Mouse (Mus musculus): ENCODE results near the gene Rbm19. TPM values are rescaled to one million over a fixed set of nuclear protein-coding genes. Genes with fewer than 3 reads are reported as not detected.
"Not testable (repeated sequence)": the region's sequence is repeated elsewhere in the genome, so short reads cannot be mapped to it uniquely, and the experiment has no call there.

The Rbm19 gene
- polyA plus RNA-seq, 1 experiment, result 15.3 TPM

DNA sequence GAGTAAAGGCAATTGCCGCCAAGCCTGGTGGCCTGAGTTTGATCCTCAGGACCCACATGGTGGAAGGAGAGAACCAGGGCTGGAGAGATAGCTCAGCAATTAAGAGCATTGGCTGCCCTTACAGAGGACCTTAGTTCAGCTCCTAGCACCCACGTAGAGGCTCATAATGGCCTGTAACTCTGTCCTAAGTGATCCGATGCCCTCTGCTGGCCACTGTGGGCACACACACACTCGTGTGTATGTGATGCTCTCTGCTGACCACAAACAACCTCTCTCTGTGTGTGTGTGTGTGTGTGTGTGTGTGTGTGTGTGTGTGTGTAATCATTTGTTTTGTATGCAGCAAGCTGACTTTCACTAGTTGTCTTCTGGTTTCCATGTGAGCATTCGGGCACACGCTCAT is 15.5 kb upstream of the Rbm19 start:
- Histone ChIP-seq H3K4me1 (ENCODE audit: control insufficient read depth, insufficient read depth, low read length) (no peaks in the 10 kb centered on the region), H3K4me3 (replicated peaks; ENCODE audit: insufficient read depth, low read depth, low read length) (no peak overlapping the region), H3K27me3 (ENCODE audit: control insufficient read depth, insufficient read depth, low read length) (no peaks in the 10 kb centered on the region), H3K27ac (ENCODE audit: insufficient read depth, low read length) (no peak overlapping the region)
- no peak for TF ChIP-seq CTCF (IDR thresholded peaks at IDR 0.05; ENCODE audit: borderline replicate concordance, insufficient read depth, low read depth, low read length)
- TF ChIP-seq POLR2A (IDR thresholded peaks at IDR 0.05; ENCODE audit: borderline replicate concordance, insufficient read depth, low read length), result no peak
- WGBS, result 86% methylated on average over 6 of the region's 6 CpGs
- DNase-seq, result no peak

DNA sequence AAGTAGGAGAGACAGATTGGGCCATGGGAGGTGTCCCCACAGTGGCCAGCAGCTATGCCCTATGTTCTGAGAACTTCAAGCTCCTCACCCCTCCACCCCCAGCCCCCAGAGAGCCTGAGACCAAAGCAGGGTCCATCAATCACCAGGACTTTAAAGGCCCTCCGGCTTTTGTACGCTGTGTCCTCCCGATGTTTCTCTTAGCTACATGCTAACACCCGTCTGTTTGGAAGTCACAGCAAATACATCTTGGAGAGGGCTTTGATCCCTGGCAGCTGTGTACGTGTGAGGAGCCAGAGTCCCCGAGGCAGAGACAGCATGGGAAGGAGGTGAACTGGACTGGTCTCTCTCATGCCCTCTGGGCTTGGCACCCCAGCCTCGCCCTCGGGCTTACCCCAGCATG is 14.2 kb upstream of the Rbm19 start:
- TF ChIP-seq CTCF (IDR thresholded peaks at IDR 0.05; ENCODE audit: borderline replicate concordance, insufficient read depth, low read depth, low read length) (no peak), POLR2A (IDR thresholded peaks at IDR 0.05; ENCODE audit: borderline replicate concordance, insufficient read depth, low read length) (no peak)
- no peaks in the 10 kb centered on the region for H3K4me1 ChIP-seq (ENCODE audit: control insufficient read depth, insufficient read depth, low read length)
- no peaks in the 10 kb centered on the region for H3K27me3 ChIP-seq (ENCODE audit: control insufficient read depth, insufficient read depth, low read length)
- no peak for DNase-seq
- no peak overlapping the region for H3K4me3 ChIP-seq (replicated peaks; ENCODE audit: insufficient read depth, low read depth, low read length)
- WGBS, result 87% methylated on average over 8 of the region's 8 CpGs
- no peak overlapping the region for H3K27ac ChIP-seq (ENCODE audit: insufficient read depth, low read length)

DNA sequence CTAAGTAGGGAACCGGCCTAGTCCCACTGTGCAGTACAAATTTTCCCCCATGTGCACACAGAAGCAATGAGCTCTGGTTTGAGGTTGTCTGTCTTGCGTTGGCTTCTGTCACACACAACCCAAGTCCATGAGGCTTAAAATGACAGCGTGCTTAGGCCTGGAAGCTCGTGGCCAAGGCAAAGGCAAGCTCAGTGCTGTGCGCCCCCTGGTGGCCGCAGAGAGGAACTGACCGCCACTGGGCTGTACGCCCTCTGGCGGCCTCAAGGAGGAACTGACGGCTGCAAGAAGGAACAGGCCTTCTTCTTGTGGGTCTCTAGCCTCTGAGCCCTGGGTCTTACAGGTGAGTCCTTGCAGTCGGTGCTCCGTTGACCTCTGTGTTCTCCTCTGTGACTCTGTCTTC is 13.5 kb upstream of the Rbm19 start:
- no peaks in the 10 kb centered on the region for H3K27me3 ChIP-seq (ENCODE audit: control insufficient read depth, insufficient read depth, low read length)
- no peak overlapping the region for H3K4me3 ChIP-seq (replicated peaks; ENCODE audit: insufficient read depth, low read depth, low read length)
- H3K4me1 ChIP-seq (ENCODE audit: control insufficient read depth, insufficient read depth, low read length), result no peaks in the 10 kb centered on the region
- DNase-seq, result no peak
- TF ChIP-seq CTCF (IDR thresholded peaks at IDR 0.05; ENCODE audit: borderline replicate concordance, insufficient read depth, low read depth, low read length) (peak; percentile 99), POLR2A (IDR thresholded peaks at IDR 0.05; ENCODE audit: borderline replicate concordance, insufficient read depth, low read length) (no peak)
- H3K27ac ChIP-seq (ENCODE audit: insufficient read depth, low read length), result no peak overlapping the region
- 18% methylated on average over 12 of the region's 12 CpGs for WGBS

DNA sequence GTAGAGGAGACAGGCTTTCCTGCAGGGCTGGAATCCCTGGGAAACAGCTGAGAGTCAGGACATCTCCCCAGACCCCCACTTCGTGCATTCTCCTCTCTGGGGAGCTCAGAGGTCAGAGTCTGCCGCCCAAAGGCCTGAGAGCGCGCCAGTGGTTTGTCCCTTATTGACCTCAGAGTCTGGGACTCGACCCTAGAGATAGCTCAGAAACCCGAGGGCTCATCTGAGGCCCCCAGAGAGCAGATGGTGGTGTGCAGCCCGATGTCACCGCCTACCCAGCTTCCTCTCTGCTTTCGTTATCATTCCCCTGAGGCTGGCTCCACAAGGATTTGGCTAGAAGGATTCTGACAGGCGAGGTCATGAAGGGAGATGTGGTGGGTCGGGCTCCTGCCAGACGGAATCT is 12.8 kb upstream of the Rbm19 start:
- 64% methylated on average over 12 of the region's 12 CpGs for WGBS
- Histone ChIP-seq H3K27ac (ENCODE audit: insufficient read depth, low read length) (no peak overlapping the region), H3K4me3 (replicated peaks; ENCODE audit: insufficient read depth, low read depth, low read length) (no peak overlapping the region), H3K27me3 (ENCODE audit: control insufficient read depth, insufficient read depth, low read length) (no peaks in the 10 kb centered on the region), H3K4me1 (ENCODE audit: control insufficient read depth, insufficient read depth, low read length) (no peaks in the 10 kb centered on the region)
- TF ChIP-seq POLR2A (IDR thresholded peaks at IDR 0.05; ENCODE audit: borderline replicate concordance, insufficient read depth, low read length) (no peak), CTCF (IDR thresholded peaks at IDR 0.05; ENCODE audit: borderline replicate concordance, insufficient read depth, low read depth, low read length) (no peak)
- no peak for DNase-seq

DNA sequence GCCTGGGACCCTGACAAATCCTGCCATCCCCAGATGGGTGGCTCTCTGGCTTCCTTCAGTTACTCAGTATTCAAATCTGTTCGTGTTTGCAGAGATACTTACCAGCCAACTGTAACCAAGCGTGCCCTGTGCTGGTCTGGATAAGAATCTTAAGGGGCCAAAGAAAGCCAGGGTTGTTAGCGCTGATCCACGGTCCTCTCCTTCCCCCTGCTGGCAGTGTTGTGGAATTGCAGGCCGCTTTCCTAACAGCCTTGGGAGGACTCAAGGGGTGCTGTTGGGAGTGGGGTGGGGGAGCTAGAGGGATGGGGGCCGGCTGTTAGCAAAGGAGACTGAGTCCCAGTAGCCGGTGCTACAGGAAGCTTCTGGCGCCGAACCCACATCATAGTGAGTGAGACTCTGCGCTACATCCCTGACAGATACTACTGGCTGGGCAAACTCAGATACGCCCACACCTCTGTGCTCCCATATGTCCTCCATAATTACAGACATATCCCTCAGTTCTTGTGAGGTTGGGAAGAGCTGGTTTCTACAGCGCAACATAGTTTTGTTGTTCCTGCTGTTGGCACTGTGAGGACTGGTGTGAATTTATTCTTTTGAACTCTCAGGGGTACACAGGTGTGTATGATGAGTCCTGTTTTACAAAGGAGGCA is 9.7 kb upstream of the Rbm19 start:
- 30% methylated on average over 12 of the region's 12 CpGs for WGBS
- Histone ChIP-seq H3K4me3 (replicated peaks; ENCODE audit: insufficient read depth, low read depth, low read length) (no peak overlapping the region), H3K4me1 (ENCODE audit: control insufficient read depth, insufficient read depth, low read length) (no peaks in the 10 kb centered on the region), H3K27ac (ENCODE audit: insufficient read depth, low read length) (no peak overlapping the region), H3K27me3 (ENCODE audit: control insufficient read depth, insufficient read depth, low read length) (no peaks in the 10 kb centered on the region)
- TF ChIP-seq POLR2A (IDR thresholded peaks at IDR 0.05; ENCODE audit: borderline replicate concordance, insufficient read depth, low read length) (no peak), CTCF (IDR thresholded peaks at IDR 0.05; ENCODE audit: borderline replicate concordance, insufficient read depth, low read depth, low read length) (peak; percentile 68)
- DNase-seq, result no peak

DNA sequence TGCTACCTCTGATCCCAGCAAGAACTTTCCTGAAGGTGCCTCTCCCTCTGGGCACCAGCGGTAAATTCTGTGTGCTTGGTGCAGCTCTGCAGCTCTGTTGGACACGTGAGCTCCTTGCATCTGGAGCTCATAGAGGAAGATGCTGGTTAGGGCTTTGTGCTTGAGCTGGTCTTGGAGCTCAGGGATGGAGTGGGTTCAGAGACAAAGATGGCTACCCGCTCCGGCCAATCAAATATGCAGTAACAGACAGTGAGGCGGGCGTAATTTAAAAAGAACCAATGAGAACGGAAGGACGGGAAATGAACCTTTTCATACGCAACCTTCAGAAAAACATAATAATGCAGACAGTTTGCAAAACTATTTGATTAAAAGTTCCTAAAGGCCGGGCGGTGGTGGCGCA is 1.9 kb upstream of the Rbm19 start:
- 82% methylated on average over 12 of the region's 12 CpGs for WGBS
- Histone ChIP-seq H3K4me3 (replicated peaks; ENCODE audit: insufficient read depth, low read depth, low read length) (no peak overlapping the region), H3K27me3 (ENCODE audit: control insufficient read depth, insufficient read depth, low read length) (no peaks in the 10 kb centered on the region; the same call in 1 of the 2 replicates), H3K4me1 (ENCODE audit: control insufficient read depth, insufficient read depth, low read length) (no peaks in the 10 kb centered on the region), H3K27ac (ENCODE audit: insufficient read depth, low read length) (no peak overlapping the region)
- no peak for DNase-seq
- TF ChIP-seq CTCF (IDR thresholded peaks at IDR 0.05; ENCODE audit: borderline replicate concordance, insufficient read depth, low read depth, low read length), result no peak
- no peak for TF ChIP-seq POLR2A (IDR thresholded peaks at IDR 0.05; ENCODE audit: borderline replicate concordance, insufficient read depth, low read length)

DNA sequence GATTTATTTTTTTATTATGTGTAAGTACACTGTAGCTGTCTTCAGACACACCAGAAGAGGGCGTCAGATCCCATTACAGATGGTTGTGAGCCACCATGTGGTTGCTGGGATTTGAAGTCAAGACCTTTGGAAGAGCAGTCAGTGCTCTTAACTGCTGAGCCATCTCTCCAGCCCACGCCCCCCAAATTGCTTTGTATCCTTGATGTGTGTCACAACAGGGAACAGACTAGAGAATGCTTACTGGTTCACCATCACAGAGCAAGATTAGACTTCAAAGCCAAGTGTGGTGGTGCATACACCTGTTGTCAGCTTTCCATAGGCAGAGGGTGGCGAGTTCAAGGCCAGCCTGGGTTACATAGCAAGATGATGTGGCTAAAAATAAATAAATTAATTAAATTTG is 896 bp downstream of the Rbm19 start:
- not testable (repeated sequence) for H3K4me1 ChIP-seq (ENCODE audit: control insufficient read depth, insufficient read depth, low read length); H3K27me3 ChIP-seq (ENCODE audit: control insufficient read depth, insufficient read depth, low read length); DNase-seq; H3K4me3 ChIP-seq (replicated peaks; ENCODE audit: insufficient read depth, low read depth, low read length); H3K27ac ChIP-seq (ENCODE audit: insufficient read depth, low read length)
- 53% methylated on average over 3 of the region's 3 CpGs for WGBS

DNA sequence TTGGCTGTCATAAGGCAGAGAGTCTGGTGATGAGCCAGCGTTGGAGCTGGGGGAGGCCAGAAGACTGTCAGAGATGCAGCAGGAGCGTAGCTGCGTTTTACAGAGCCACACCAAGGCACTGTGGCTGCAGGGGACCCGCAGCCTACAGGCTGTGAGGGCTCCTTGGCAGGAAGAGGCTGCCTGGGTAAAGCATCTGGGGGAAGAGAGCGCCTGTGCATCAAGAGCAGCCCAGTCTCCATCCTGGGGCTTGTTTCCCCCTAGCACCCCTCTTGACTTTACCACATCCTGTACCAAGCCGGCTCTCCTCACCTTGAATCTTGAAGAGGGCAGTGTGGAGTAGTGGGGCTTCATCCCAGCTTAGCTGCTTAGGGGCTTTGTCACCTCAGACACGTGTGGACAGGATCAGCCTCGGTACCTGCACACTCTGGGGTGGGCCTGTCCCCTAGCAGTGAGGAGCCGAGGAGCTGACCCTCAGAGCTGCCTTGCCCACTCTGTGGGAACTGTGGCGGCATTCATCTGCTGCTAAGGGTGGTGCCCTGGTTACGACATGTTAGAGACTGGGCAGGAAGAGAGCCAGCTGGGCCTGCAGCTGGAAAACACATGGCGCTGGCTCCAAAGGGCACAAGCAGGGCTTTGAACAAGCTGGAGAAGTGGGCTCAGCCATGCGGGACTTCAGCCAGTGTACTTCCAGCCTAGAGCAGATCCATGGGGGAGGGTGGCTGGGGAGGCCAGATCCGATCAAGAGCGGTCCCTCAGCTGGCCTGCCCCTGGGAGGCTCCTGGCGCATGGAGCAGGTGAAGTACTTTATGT is 8.8 kb downstream of the Rbm19 start:
- H3K27ac ChIP-seq (ENCODE audit: insufficient read depth, low read length), result no peak overlapping the region
- WGBS, result 89% methylated on average over 16 of the region's 16 CpGs
- H3K27me3 ChIP-seq (ENCODE audit: control insufficient read depth, insufficient read depth, low read length), result no peaks in the 10 kb centered on the region
- H3K4me3 ChIP-seq (replicated peaks; ENCODE audit: insufficient read depth, low read depth, low read length), result no peak overlapping the region
- TF ChIP-seq CTCF (IDR thresholded peaks at IDR 0.05; ENCODE audit: borderline replicate concordance, insufficient read depth, low read depth, low read length) (no peak), POLR2A (IDR thresholded peaks at IDR 0.05; ENCODE audit: borderline replicate concordance, insufficient read depth, low read length) (no peak)
- DNase-seq, result no peak
- H3K4me1 ChIP-seq (ENCODE audit: control insufficient read depth, insufficient read depth, low read length), result 0 out of 2 replicates have a peak, but pooled peaks cover 4% of the 10 kb centered on the region
